Mouse (Mus musculus): ENCODE results near the gene Shisal2a. TPM values are rescaled to one million over a fixed set of nuclear protein-coding genes. Genes with fewer than 3 reads are reported as not detected.

Gene Shisal2a
- 4.0 and 5.6 TPM in 2 replicates for polyA plus RNA-seq (2016; fragmentation: Nextera tagmentation; extraction: Ambion mirVana)

DNA sequence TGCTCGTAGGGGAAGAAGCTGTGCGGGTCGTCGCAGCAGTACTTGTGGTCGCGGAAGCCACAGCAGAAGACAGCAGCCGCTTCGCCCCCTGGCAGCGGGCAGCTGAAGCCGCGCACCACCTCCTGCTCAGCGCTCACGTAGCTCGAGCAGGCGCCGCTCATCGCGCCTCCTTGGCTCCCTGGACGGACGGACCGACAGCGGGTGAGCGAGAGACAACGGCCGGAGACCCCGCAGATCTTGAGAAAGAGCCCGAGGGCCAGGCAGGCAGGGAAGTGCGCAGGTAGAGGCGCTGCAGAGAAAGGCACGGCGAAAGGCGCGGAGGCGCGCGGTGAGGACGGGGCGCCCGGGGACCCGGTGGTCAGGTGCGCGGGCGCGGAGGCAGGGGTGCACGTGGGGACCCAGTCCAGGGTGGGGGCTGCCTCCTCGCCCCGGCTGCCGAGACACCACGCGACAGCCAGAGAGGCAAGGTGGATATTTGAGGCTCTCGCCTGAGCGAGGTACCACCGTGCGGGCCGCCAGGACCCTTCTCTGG, at the start of gene Shisal2a:
Gene Shisal2a, minus strand, starts transcription at position 167 of the 532 bp plus-strand sequence.
- Histone ChIP-seq H3K4me3 (peak within 1 kb of the TSS; percentile 63), H3K27ac (replicated peaks) (peak within 1 kb of the TSS; percentile 87), H3K4me1 (peaks cover 54% of the 10 kb centered on the region), H3K27me3 (replicated peaks; ENCODE audit: low read depth, poor library complexity, severe bottlenecking) (peaks cover 39% of the 10 kb centered on the region), H3K9me3 (no peaks in the 10 kb centered on the region), H3K36me3 (replicated peaks) (no peaks in the 10 kb centered on the region)
- WGBS, result 2% methylated on average over 55 of the region's 55 CpGs
- peak; percentile 66 for DNase-seq (ENCODE audit: low spot score)

- Histone ChIP-seq H3K27ac (replicated peaks) (peak overlapping the region; percentile 91), H3K9me3 (no peaks in the 10 kb centered on the region), H3K4me3 (peak overlapping the region; percentile 33), H3K36me3 (replicated peaks) (no peaks in the 10 kb centered on the region), H3K27me3 (replicated peaks; ENCODE audit: low read depth, poor library complexity, severe bottlenecking) (no peaks in the 10 kb centered on the region), H3K4me1 (peaks cover 61% of the 10 kb centered on the region)
- 35% methylated on average over 2 of the region's 2 CpGs for WGBS
- DNase-seq (ENCODE audit: low spot score), result no peak
Observed at GRCm38 (mm10) chr4:108431561-108431936, 48.4 kb upstream of the Shisal2a start.

DNA sequence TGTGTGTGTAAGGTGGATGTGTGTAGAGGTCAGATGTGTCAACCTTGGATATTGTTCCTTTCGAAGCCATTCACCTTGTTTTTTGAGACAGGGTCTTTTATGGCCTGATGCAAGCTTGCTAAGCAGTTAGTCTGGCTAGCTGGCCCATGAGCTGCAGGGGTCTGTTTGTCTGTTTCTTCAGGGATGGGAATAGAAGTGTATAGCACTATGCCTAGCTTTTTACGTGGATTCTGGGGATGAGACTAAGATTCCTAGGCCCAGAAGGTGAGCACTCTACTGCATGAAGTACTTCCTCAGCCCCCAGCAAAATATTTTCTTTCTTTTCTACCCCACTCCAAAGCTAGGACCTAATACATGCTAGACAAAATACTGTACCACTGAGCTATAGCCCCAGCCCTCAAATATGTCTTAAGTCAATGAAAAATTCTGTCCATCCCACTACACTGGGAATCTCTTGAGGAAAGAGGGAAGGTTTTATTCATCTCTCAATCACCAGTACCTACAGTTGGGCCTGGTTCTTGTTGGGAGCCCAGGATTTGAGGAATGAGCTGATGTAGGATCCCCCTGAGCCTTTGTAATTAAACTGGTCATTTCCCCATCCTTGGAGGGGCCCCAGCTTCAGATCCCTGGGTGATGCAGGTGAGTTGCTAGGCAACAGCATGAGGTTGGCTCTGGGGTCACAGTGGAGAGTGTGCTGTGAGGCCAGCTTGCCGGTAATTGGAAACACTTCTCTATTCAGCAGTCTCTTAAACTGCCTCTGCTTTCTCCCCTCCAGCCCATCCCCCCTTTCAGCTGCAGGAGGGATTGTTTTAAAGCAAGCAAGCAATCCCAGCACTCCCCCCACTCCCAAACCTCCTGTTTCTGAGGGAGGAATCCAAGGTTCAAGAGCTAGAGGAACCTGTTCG, 47.8 kb upstream of the Shisal2a start:
- H3K4me3 ChIP-seq, result peak overlapping the region; percentile 33; the same call in 1 of the 2 replicates
- WGBS, result 28% methylated on average over 4 of the region's 4 CpGs
- H3K27me3 ChIP-seq (replicated peaks; ENCODE audit: low read depth, poor library complexity, severe bottlenecking), result no peaks in the 10 kb centered on the region
- peaks cover 62% of the 10 kb centered on the region for H3K4me1 ChIP-seq
- no peaks in the 10 kb centered on the region for H3K9me3 ChIP-seq
- no peaks in the 10 kb centered on the region for H3K36me3 ChIP-seq (replicated peaks)
- peak; percentile 92 for DNase-seq (ENCODE audit: low spot score)
- H3K27ac ChIP-seq (replicated peaks), result peak overlapping the region; percentile 91

DNA sequence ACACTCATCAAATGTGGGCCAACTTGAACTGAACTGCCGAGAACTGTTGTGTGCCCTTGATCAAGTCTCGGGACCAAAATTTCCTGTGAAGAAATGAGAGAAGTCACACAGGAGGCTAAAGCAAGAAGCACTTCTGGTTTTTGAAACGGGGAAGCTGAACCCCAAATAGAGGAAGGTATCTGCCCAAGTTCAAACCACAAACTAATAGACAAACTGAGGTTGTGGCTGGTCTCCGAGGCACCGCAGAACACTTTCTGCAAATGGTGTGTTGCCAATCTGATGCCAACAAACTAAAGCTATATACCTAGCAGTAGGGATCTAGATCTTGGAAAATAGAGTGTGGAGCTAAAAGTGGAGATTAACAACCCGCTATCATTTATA, 45.2 kb upstream of the Shisal2a start:
- no peak overlapping the region for H3K4me3 ChIP-seq
- 90% methylated on average over 6 of the region's 6 CpGs for WGBS
- H3K9me3 ChIP-seq, result no peaks in the 10 kb centered on the region
- H3K27me3 ChIP-seq (replicated peaks; ENCODE audit: low read depth, poor library complexity, severe bottlenecking), result no peaks in the 10 kb centered on the region
- no peak overlapping the region for H3K27ac ChIP-seq (replicated peaks)
- H3K4me1 ChIP-seq, result peaks cover 44% of the 10 kb centered on the region
- DNase-seq (ENCODE audit: low spot score), result no peak
- no peaks in the 10 kb centered on the region for H3K36me3 ChIP-seq (replicated peaks)

GRCm38 (mm10) chr4:108427719-108428340, 44.7 kb upstream of the Shisal2a start:
- no peak overlapping the region for H3K27ac ChIP-seq (replicated peaks)
- no peaks in the 10 kb centered on the region for H3K9me3 ChIP-seq
- peaks cover 39% of the 10 kb centered on the region for H3K4me1 ChIP-seq
- H3K36me3 ChIP-seq (replicated peaks), result no peaks in the 10 kb centered on the region
- WGBS, result 83% methylated on average over 11 of the region's 11 CpGs
- H3K27me3 ChIP-seq (replicated peaks; ENCODE audit: low read depth, poor library complexity, severe bottlenecking), result no peaks in the 10 kb centered on the region
- no peak for DNase-seq (ENCODE audit: low spot score)
- H3K4me3 ChIP-seq, result no peak overlapping the region

- Histone ChIP-seq H3K27ac (replicated peaks) (no peak overlapping the region), H3K4me1 (peaks cover 12% of the 10 kb centered on the region; the same call in 1 of the 2 replicates), H3K9me3 (no peaks in the 10 kb centered on the region), H3K36me3 (replicated peaks) (no peaks in the 10 kb centered on the region), H3K4me3 (no peak overlapping the region), H3K27me3 (replicated peaks; ENCODE audit: low read depth, poor library complexity, severe bottlenecking) (no peaks in the 10 kb centered on the region)
- WGBS, result 87% methylated on average over 2 of the region's 2 CpGs
- no peak for DNase-seq (ENCODE audit: low spot score)
Observed at GRCm38 (mm10) chr4:108424587-108424986, 41.4 kb upstream of the Shisal2a start.

DNA sequence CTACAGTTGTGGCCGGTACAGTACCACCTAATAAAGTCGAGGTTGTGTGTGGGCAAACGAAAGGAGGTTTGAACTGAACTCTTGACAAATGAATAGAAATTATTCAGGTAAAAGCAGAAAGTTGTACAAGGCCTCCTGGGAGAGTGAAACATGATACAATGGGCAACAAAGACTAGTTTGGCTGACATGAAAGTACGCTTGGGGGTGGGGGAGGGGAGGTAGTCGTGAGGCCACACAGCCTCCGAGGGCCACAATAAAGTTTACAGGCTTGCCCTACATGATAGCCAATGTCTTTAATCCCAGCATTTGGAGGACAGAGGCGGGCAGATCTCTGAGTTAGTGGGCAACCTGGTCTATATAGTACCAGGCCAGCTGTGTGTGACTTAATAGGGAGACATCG, 24.5 kb upstream of the Shisal2a start:
- no peak overlapping the region for H3K4me3 ChIP-seq
- no peaks in the 10 kb centered on the region for H3K27me3 ChIP-seq (replicated peaks; ENCODE audit: low read depth, poor library complexity, severe bottlenecking)
- H3K4me1 ChIP-seq, result peaks cover 40% of the 10 kb centered on the region
- DNase-seq (ENCODE audit: low spot score), result peak; percentile 59
- WGBS, result 31% methylated on average over 8 of the region's 8 CpGs
- no peaks in the 10 kb centered on the region for H3K9me3 ChIP-seq
- peak overlapping the region; percentile 92 for H3K27ac ChIP-seq (replicated peaks)
- H3K36me3 ChIP-seq (replicated peaks), result peaks cover 8% of the 10 kb centered on the region; the same call in 1 of the 2 replicates

GRCm38 (mm10) chr4:108406861-108407401, 23.8 kb upstream of the Shisal2a start, which contains the start of gene Gpx7:
Gene Gpx7 (minus strand): TSS chr4:108406961.
- Histone ChIP-seq H3K9me3 (no peaks in the 10 kb centered on the region), H3K27me3 (replicated peaks; ENCODE audit: low read depth, poor library complexity, severe bottlenecking) (no peaks in the 10 kb centered on the region), H3K36me3 (replicated peaks) (peaks cover 14% of the 10 kb centered on the region; the same call in 1 of the 2 replicates), H3K4me1 (peaks cover 40% of the 10 kb centered on the region), H3K4me3 (peak within 1 kb of the TSS; percentile 57), H3K27ac (replicated peaks) (peak within 1 kb of the TSS; percentile 92)
- WGBS, result 8% methylated on average over 15 of the region's 15 CpGs
- peak; percentile 41 for DNase-seq (ENCODE audit: low spot score)

- H3K4me3 ChIP-seq, result peak overlapping the region; percentile 57
- 2% methylated on average over 52 of the region's 52 CpGs for WGBS
- no peaks in the 10 kb centered on the region for H3K9me3 ChIP-seq
- DNase-seq (ENCODE audit: low spot score), result peak; percentile 68
- H3K27me3 ChIP-seq (replicated peaks; ENCODE audit: low read depth, poor library complexity, severe bottlenecking), result no peaks in the 10 kb centered on the region
- peaks cover 40% of the 10 kb centered on the region for H3K4me1 ChIP-seq
- H3K27ac ChIP-seq (replicated peaks), result peak overlapping the region; percentile 92
- peaks cover 19% of the 10 kb centered on the region; the same call in 1 of the 2 replicates for H3K36me3 ChIP-seq (replicated peaks)
Observed at GRCm38 (mm10) chr4:108406138-108406860, 23.1 kb upstream of the Shisal2a start.

GRCm38 (mm10) chr4:108405766-108406137, 22.6 kb upstream of the Shisal2a start:
- 66% methylated on average over 3 of the region's 3 CpGs for WGBS
- peaks cover 40% of the 10 kb centered on the region for H3K4me1 ChIP-seq
- no peaks in the 10 kb centered on the region for H3K9me3 ChIP-seq
- peaks cover 24% of the 10 kb centered on the region for H3K36me3 ChIP-seq (replicated peaks)
- peak overlapping the region; percentile 92 for H3K27ac ChIP-seq (replicated peaks)
- no peaks in the 10 kb centered on the region for H3K27me3 ChIP-seq (replicated peaks; ENCODE audit: low read depth, poor library complexity, severe bottlenecking)
- peak overlapping the region; percentile 57 for H3K4me3 ChIP-seq
- DNase-seq (ENCODE audit: low spot score), result no peak

DNA sequence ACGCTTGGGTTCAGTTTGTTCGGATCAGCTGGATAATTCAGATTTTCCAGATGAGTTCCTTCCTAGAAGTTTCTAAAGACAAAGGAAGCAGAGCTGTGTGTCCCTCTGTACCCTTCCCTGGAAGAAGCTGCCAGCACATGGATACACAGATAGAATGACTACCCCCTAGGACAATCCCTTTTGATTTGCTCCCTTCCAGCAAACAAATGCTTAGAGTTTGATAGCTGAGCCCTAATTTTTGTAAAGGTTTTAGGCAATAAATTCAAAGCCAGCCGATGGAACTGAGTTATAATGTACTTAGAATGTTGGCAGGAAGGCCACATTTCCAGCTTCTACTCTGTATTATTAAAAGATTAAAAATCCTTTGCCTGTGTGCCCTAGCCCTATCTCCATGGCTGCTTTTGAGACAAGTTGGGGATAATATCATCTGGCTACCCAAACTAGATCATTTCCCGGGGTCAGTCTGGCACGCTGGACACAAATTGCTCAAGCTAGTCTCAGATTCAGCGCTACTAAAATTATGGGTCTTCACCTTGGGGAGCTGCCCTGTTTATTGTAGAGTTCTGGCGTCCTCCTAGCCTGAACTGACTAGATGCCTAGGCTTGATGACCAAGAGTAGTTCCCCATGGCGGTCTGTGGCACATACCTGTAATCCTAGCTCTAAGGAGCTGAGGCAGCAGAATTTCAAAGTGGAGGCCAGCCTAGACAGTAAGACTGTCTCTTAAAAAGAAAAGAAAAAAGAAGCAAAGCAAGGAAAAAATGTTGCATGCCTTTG, 20.9 kb upstream of the Shisal2a start:
- DNase-seq (ENCODE audit: low spot score), result no peak
- no peak overlapping the region for H3K4me3 ChIP-seq
- H3K27ac ChIP-seq (replicated peaks), result no peak overlapping the region
- H3K36me3 ChIP-seq (replicated peaks), result peaks cover 38% of the 10 kb centered on the region
- H3K27me3 ChIP-seq (replicated peaks; ENCODE audit: low read depth, poor library complexity, severe bottlenecking), result no peaks in the 10 kb centered on the region
- peaks cover 40% of the 10 kb centered on the region for H3K4me1 ChIP-seq
- no peaks in the 10 kb centered on the region for H3K9me3 ChIP-seq
- WGBS, result 88% methylated on average over 8 of the region's 8 CpGs
